Mouse (Mus musculus): ENCODE measurements around the gene Mta1. TPM values are rescaled to one million over a fixed set of nuclear protein-coding genes. Genes with fewer than 3 reads are reported as not detected.

Mta1 gene
- 10 to 100 TPM; 84.2 to 85.2 TPM for total RNA-seq (2021)
- long read RNA-seq, experiment 1, partial matches to known transcripts = 7 of 15 reads
- long read RNA-seq, experiment 1, other reads (novel, unspliced or antisense) = 4 of 15 reads
- long read RNA-seq, experiment 2, transcript Mta1-204 (20 exons, 2,775 nt) = major isoform, 10 of 29 reads
- long read RNA-seq, experiment 2, partial matches to known transcripts = 9 of 29 reads
- long read RNA-seq, experiment 2, other reads (novel, unspliced or antisense) = 10 of 29 reads

- peak in 1 of 2 experiments; percentile 44 for DNase-seq (ENCODE audit: low spot score in 2 of 2)
Measured at GRCm38 (mm10) chr12:113097749-113098281, at the start of gene Mta1. TSS of gene Mta1 (plus strand) at chr12:113098278.

- DNase-seq (ENCODE audit: low spot score in 2 of 2) = no peak
Measured at GRCm38 (mm10) chr12:113049836-113050235, 48.2 kb upstream of the Mta1 start.

- no peak for DNase-seq (ENCODE audit: low spot score in 2 of 2)
Measured at GRCm38 (mm10) chr12:113050671-113051070, 47.4 kb upstream of the Mta1 start.

GRCm38 (mm10) chr12:113051628-113052403, 46.3 kb upstream of the Mta1 start:
- no peak for DNase-seq (ENCODE audit: low spot score in 2 of 2)

- no peak for DNase-seq (ENCODE audit: low spot score in 2 of 2)
Measured at GRCm38 (mm10) chr12:113056089-113056488, 42.0 kb upstream of the Mta1 start.

- no peak for DNase-seq (ENCODE audit: low spot score in 2 of 2)
Measured at GRCm38 (mm10) chr12:113060178-113060577, 37.9 kb upstream of the Mta1 start.

- DNase-seq (ENCODE audit: low spot score in 2 of 2) = no peak
Measured at GRCm38 (mm10) chr12:113061606-113062005, 36.5 kb upstream of the Mta1 start.

- no peak for DNase-seq (ENCODE audit: low spot score in 2 of 2)
Measured at GRCm38 (mm10) chr12:113062201-113062600, 35.9 kb upstream of the Mta1 start.

GRCm38 (mm10) chr12:113063700-113064099, 34.4 kb upstream of the Mta1 start:
- no peak for DNase-seq (ENCODE audit: low spot score in 2 of 2)

GRCm38 (mm10) chr12:113068002-113068401, 30.1 kb upstream of the Mta1 start:
- DNase-seq (ENCODE audit: low spot score in 2 of 2) = no peak

GRCm38 (mm10) chr12:113069389-113069788, 28.7 kb upstream of the Mta1 start:
- DNase-seq (ENCODE audit: low spot score in 2 of 2) = no peak

GRCm38 (mm10) chr12:113071321-113071720, 26.8 kb upstream of the Mta1 start:
- DNase-seq (ENCODE audit: low spot score in 2 of 2) = no peak

- no peak for DNase-seq (ENCODE audit: low spot score in 2 of 2)
Measured at GRCm38 (mm10) chr12:113071827-113072226, 26.3 kb upstream of the Mta1 start.

- DNase-seq (ENCODE audit: low spot score in 2 of 2) = no peak
Measured at GRCm38 (mm10) chr12:113073420-113074328, 24.4 kb upstream of the Mta1 start.

- DNase-seq (ENCODE audit: low spot score in 2 of 2) = peak; percentile 85 to 88
Measured at GRCm38 (mm10) chr12:113074329-113075062, 23.6 kb upstream of the Mta1 start, which contains the start of gene Tex22. TSS of gene Tex22 (plus strand) at chr12:113074502.

GRCm38 (mm10) chr12:113075063-113075454, 23.0 kb upstream of the Mta1 start:
- DNase-seq (ENCODE audit: low spot score in 2 of 2) = peak; percentile 91

GRCm38 (mm10) chr12:113075486-113075885, 22.6 kb upstream of the Mta1 start:
- no peak for DNase-seq (ENCODE audit: low spot score in 2 of 2)

GRCm38 (mm10) chr12:113087276-113087675, 10.8 kb upstream of the Mta1 start:
- DNase-seq (ENCODE audit: low spot score in 2 of 2) = no peak

- DNase-seq (ENCODE audit: low spot score in 2 of 2) = no peak
Measured at GRCm38 (mm10) chr12:113088026-113088425, 10.1 kb upstream of the Mta1 start.

- DNase-seq (ENCODE audit: low spot score in 2 of 2) = no peak
Measured at GRCm38 (mm10) chr12:113089107-113089506, 9.0 kb upstream of the Mta1 start.

Data from layer of hippocampus, postnatal 14 days (tissue).